Mouse (Mus musculus) layer of hippocampus, postnatal 25 days (tissue): ENCODE results near the gene Xirp1. TPM values are rescaled to one million over a fixed set of nuclear protein-coding genes. Genes with fewer than 3 reads are reported as not detected.

Experiments
- DNase-seq, 2 experiments: peaks; one replicate each; pipeline ENCODE4 v3.0.0; 2022; ENCODE audit warnings: mixed read lengths in 2 of 2, low spot score in 1 of 2; ENCODE audit errors: extremely low spot score in 1 of 2
- total RNA-seq, 2 experiments: library from RNA; stranded (reverse); gene quantifications; 2 replicates each; pipeline ENCODE4 v1.2.3; 2021

Xirp1 gene
- total RNA-seq, 2 experiments from 2014 or later, result 0.07 to 0.19 TPM

- no peak for DNase-seq
Measured at GRCm38 (mm10) chr9:119974609-119975008, 48.8 kb downstream of the Xirp1 start.

GRCm38 (mm10) chr9:119973869-119974520, 49.4 kb downstream of the Xirp1 start:
- no peak for DNase-seq

- no peak for DNase-seq
Measured at GRCm38 (mm10) chr9:119973281-119973680, 50.1 kb downstream of the Xirp1 start.

GRCm38 (mm10) chr9:119972582-119972981, 50.8 kb downstream of the Xirp1 start:
- no peak for DNase-seq

GRCm38 (mm10) chr9:119972166-119972565, 51.2 kb downstream of the Xirp1 start:
- no peak for DNase-seq

- peak in 1 of 2 experiments; percentile 51 for DNase-seq
Measured at GRCm38 (mm10) chr9:119970763-119971656, 52.4 kb downstream of the Xirp1 start.

- no peak for DNase-seq
Measured at GRCm38 (mm10) chr9:119970221-119970620, 53.2 kb downstream of the Xirp1 start.

GRCm38 (mm10) chr9:119969811-119970210, 53.6 kb downstream of the Xirp1 start:
- DNase-seq, result no peak

GRCm38 (mm10) chr9:119966221-119966910, 57.0 kb downstream of the Xirp1 start:
- no peak for DNase-seq

- no peak for DNase-seq
Measured at GRCm38 (mm10) chr9:119965186-119965585, 58.2 kb downstream of the Xirp1 start.

- DNase-seq, result no peak
Measured at GRCm38 (mm10) chr9:119964206-119964605, 59.2 kb downstream of the Xirp1 start.

Other genes starting within 250 kb of the Xirp1 start
- not detected for gene Scn11a, start 198.1 kb downstream of the Xirp1 start, total RNA-seq
- 10 to 100 TPM; 64.3 to 70.5 TPM for gene Wdr48, start 128.7 kb downstream of the Xirp1 start, total RNA-seq
- 10 to 100 TPM; 35.4 to 37.9 TPM for gene Gorasp1, start 86.0 kb downstream of the Xirp1 start, total RNA-seq
- 1 to 10 TPM in 1 of 2 experiments, under 1 TPM in 1; 0.71 to 1.3 TPM for gene Ttc21a, start 86.0 kb downstream of the Xirp1 start, total RNA-seq
- 10 to 100 TPM; 14.5 to 15.9 TPM for gene Csrnp1, start 38.9 kb downstream of the Xirp1 start, total RNA-seq
- gene Cx3cr1, start 46.3 kb upstream of the Xirp1 start, total RNA-seq, result 10 to 100 TPM; 31.0 to 37.4 TPM
- gene Ccr8, start 68.5 kb upstream of the Xirp1 start, total RNA-seq, result not detected
- gene Slc25a38, start 86.8 kb upstream of the Xirp1 start, total RNA-seq, result 10 to 100 TPM; 23.2 to 32.4 TPM
- 100 to 1,000 TPM; 415 to 483 TPM for gene Rpsa, start 104.1 kb upstream of the Xirp1 start, total RNA-seq
- 100 to 1,000 TPM; 605 to 677 TPM for gene Mobp, start 126.1 kb upstream of the Xirp1 start, total RNA-seq